Mouse (Mus musculus): ENCODE measurements around the gene Phf7. TPM values are rescaled to one million over a fixed set of nuclear protein-coding genes. Genes with fewer than 3 reads are reported as not detected.

Gene Phf7
- total RNA-seq, 2 experiments from 2014 or later: 3.3 to 4.3 TPM

GRCm38 (mm10) chr14:31194891-31195513, 56.1 kb downstream of the Phf7 start:
- DNase-seq (ENCODE audit: extremely low spot score in 1 of 2, low spot score in 2 of 2): no peak
- TF ChIP-seq CTCF (IDR thresholded peaks at IDR 0.05): no peak
- intact Hi-C loops (cut with DNase I): loop anchor here (5.0 kb wide), 1 partner anchor 63 kb away; the partner anchor contains the start of gene Nt5dc2
- Histone ChIP-seq H3K27ac (no peak overlapping the region), H3K4me3 (no peak overlapping the region)

- intact Hi-C loops (cut with DNase I): no loop called here
- H3K4me3 ChIP-seq: no peak overlapping the region
- no peak for TF ChIP-seq CTCF (IDR thresholded peaks at IDR 0.05)
- DNase-seq (ENCODE audit: extremely low spot score in 1 of 2, low spot score in 2 of 2): no peak
- 0 out of 2 replicates have a peak overlapping the region, but pooled peaks have one; percentile 20 for H3K27ac ChIP-seq
Observed at GRCm38 (mm10) chr14:31194441-31194840, 56.7 kb downstream of the Phf7 start.

GRCm38 (mm10) chr14:31193791-31194190, 57.3 kb downstream of the Phf7 start:
- TF ChIP-seq CTCF (IDR thresholded peaks at IDR 0.05): no peak
- no peak for DNase-seq (ENCODE audit: extremely low spot score in 1 of 2, low spot score in 2 of 2)
- H3K27ac ChIP-seq: no peak overlapping the region
- intact Hi-C loops (cut with DNase I): no loop called here
- no peak overlapping the region for H3K4me3 ChIP-seq

GRCm38 (mm10) chr14:31191936-31192335, 59.2 kb downstream of the Phf7 start:
- no peak for DNase-seq (ENCODE audit: extremely low spot score in 1 of 2, low spot score in 2 of 2)
- intact Hi-C loops (cut with DNase I): no loop called here
- H3K27ac ChIP-seq: no peak overlapping the region
- TF ChIP-seq CTCF (IDR thresholded peaks at IDR 0.05): no peak
- no peak overlapping the region for H3K4me3 ChIP-seq

- DNase-seq (ENCODE audit: extremely low spot score in 1 of 2, low spot score in 2 of 2): no peak
- intact Hi-C loops (cut with DNase I): no loop called here
- Histone ChIP-seq H3K4me3 (no peak overlapping the region), H3K27ac (no peak overlapping the region)
- TF ChIP-seq CTCF (IDR thresholded peaks at IDR 0.05): no peak
Observed at GRCm38 (mm10) chr14:31189348-31189747, 61.8 kb downstream of the Phf7 start.

GRCm38 (mm10) chr14:31188771-31189181, 62.3 kb downstream of the Phf7 start:
- no peak overlapping the region for H3K4me3 ChIP-seq
- no peak overlapping the region for H3K27ac ChIP-seq
- intact Hi-C loops (cut with DNase I): no loop called here
- TF ChIP-seq CTCF (IDR thresholded peaks at IDR 0.05): no peak
- no peak for DNase-seq (ENCODE audit: extremely low spot score in 1 of 2, low spot score in 2 of 2)

Other genes starting within 250 kb of the Phf7 start
- gene Glt8d1, start 249.9 kb downstream of the Phf7 start, total RNA-seq (2021): 10 to 100 TPM; 42.1 to 44.3 TPM
- 100 to 1,000 TPM; 137 to 156 TPM for gene Spcs1, start 249.6 kb downstream of the Phf7 start, total RNA-seq (2021)
- 10 to 100 TPM; 56.9 to 58.0 TPM for gene Pbrm1, start 232.2 kb downstream of the Phf7 start, total RNA-seq (2021)
- gene Gnl3, start 232.2 kb downstream of the Phf7 start, total RNA-seq (2021): 10 to 100 TPM; 50.5 to 51.0 TPM
- gene Smim4, start 122.4 kb downstream of the Phf7 start, total RNA-seq (2021): 10 to 100 TPM; 21.9 to 23.5 TPM
- 1 to 10 TPM; 2.5 to 2.8 TPM for gene Nt5dc2, start 120.3 kb downstream of the Phf7 start, total RNA-seq (2021)
- gene Stab1, start 82.7 kb downstream of the Phf7 start, total RNA-seq (2021): 10 to 100 TPM; 21.2 to 29.4 TPM
- gene Tnnc1, start 43.0 kb downstream of the Phf7 start, total RNA-seq (2021): 10 to 100 TPM; 33.8 to 37.7 TPM
- 100 to 1,000 TPM; 387 to 407 TPM for gene Nisch, start 34.4 kb downstream of the Phf7 start, total RNA-seq (2021)
- 1 to 10 TPM; 5.4 to 6.1 TPM for gene Sema3g, start 33.5 kb downstream of the Phf7 start, total RNA-seq (2021)
- gene Bap1, start 133 bp upstream of the Phf7 start, total RNA-seq (2021): 100 to 1,000 TPM; 142 to 146 TPM
- 1 to 10 TPM; 4.6 to 5.8 TPM for gene Dnah1, start 72.6 kb upstream of the Phf7 start, total RNA-seq (2021)
- 10 to 100 TPM; 33.8 to 38.3 TPM for gene Capn7, start 85.3 kb upstream of the Phf7 start, total RNA-seq (2021)
- gene Sh3bp5, start 184.8 kb upstream of the Phf7 start, total RNA-seq (2021): 10 to 100 TPM; 63.5 to 65.4 TPM
- 10 to 100 TPM; 12.7 to 15.1 TPM for gene Eaf1, start 243.1 kb upstream of the Phf7 start, total RNA-seq (2021)
- 10 to 100 TPM; 32.7 to 35.6 TPM for gene Mettl6, start 243.7 kb upstream of the Phf7 start, total RNA-seq (2021)

Measured in left cerebral cortex, adult 2 months (tissue).